Mouse (Mus musculus): ENCODE measurements around the gene Tbc1d7. TPM values are rescaled to one million over a fixed set of nuclear protein-coding genes. Genes with fewer than 3 reads are reported as not detected.

Tbc1d7 gene
- total RNA-seq, 2 experiments from 2014 or later: 35.9 to 43.0 TPM

Other genes with a start within 250 kb of the Tbc1d7 start
- 10 to 100 TPM; 35.3 to 36.0 TPM for gene Gfod1, start 132.7 kb upstream of the Tbc1d7 start, total RNA-seq (2021)
- gene Sirt5, start 194.0 kb upstream of the Tbc1d7 start, total RNA-seq (2021): 10 to 100 TPM; 55.0 to 55.2 TPM
- gene Nol7, start 226.9 kb upstream of the Tbc1d7 start, total RNA-seq (2021): 100 to 1,000 TPM; 110 to 113 TPM

Measured in heart, postnatal 25 days (tissue).